Mouse (Mus musculus) frontal cortex, postnatal 14 days (tissue): ENCODE data around the gene Smarcd1.
"Not testable (repeated sequence)": the region's sequence is repeated elsewhere in the genome, so short reads cannot be mapped to it uniquely, and the experiment has no call there.

ENCODE experiments used
- DNase-seq, 2 experiments: peaks; one replicate each; pipeline ENCODE4 v3.0.0; 2022; ENCODE audit warnings: low spot score in 2 of 2

The Smarcd1 gene

DNA sequence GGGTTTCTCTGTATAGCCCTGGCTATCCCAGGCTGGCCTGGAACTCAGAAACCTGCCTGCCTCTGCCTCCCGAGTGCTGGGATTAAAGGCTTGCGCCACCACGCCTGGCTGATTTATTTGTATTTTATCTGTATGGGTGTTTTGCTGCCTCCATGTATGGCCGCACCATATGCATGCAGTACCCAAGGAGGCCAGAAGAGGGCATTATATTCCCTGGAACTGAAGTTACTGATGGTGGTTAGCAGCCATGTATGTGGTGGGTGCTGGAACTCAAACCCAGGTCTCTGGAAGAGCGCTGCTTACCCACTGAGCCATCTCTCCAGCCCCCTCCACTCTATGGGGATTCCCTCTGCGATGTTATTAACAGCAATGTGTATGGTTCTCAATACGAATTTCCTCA lies 19.0 kb upstream of the Smarcd1 start:
- no peak for DNase-seq

DNA sequence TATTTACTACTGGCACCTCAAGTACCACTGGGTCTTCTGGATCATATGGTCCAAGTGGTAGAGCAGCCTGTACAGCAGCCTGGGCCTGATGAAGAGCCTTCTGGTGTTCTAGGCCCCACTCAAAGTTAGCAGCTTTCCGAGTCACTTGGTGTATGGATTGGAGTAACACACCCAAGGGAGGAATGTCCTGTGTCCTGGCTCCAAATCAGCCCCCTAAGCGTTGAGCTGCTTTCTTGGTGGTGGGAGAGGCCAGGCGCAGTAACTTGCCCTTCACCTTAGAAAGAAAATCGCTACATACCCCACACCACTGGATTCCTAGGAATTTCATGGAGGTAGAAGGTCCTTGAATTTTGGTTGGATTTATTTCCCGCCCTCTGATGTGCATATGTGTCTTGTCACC lies 17.8 kb upstream of the Smarcd1 start:
- no peak for DNase-seq

DNA sequence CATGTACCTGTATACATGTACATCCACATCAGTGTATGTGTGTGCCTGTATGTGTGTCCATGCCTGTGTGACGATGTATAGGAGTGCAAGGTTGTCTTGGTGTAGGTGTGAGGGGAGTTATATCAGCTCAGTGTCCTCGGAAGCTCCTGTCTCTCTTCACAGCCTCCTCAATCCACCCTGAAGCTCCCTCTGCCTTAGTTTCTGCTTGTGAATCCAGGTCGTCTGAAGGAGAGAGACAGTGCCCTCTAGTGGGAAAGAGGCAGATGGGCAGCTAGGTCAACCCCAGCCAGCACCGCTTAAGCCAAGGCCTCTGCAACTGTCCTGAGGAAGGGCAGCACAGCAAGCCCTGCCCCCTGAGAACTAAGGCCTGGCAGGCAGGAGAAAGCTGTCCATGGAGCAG lies 13.2 kb upstream of the Smarcd1 start:
- DNase-seq: peak in 1 of 2 experiments; percentile 49

DNA sequence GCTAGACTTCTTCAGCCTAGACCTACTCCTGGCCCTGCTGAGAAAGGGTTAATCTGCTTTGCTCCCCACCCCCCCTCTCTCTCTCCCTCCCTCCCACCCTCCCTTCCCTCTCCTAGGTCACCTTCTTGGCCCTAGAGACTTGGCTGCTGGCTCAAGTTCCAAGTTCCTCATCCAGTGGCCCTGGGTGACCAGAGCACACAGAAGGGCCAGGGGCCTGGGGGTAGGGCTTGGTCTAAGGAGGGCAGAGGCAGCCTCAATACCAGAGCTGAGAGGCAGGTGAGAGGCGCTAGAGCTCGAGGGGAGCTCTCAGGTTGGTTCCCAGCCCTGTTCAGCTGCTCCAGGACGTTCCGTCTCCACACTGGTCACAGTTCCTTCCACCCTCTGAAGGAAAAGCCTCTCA lies 11.0 kb upstream of the Smarcd1 start:
- no peak for DNase-seq

DNA sequence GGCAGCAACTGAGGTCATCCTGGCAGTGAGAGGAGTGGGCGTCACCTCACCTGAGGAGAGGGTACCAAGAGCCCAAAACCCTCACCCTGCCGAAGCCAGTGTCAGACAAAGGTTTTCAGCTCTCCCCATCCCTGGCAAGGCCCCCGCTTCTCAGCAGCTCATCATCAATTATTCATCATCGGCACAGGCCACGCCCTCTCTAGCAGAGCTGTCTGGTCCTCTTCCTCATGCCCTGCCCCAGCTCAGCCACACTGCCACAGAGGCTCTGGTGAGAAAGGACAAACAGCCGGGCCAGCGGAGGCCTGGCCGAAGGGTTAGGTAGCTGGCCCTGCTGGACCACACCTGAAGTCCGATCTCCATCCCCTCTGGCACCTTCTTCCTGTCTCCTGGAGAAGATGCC lies 10.0 kb upstream of the Smarcd1 start:
- no peak for DNase-seq

DNA sequence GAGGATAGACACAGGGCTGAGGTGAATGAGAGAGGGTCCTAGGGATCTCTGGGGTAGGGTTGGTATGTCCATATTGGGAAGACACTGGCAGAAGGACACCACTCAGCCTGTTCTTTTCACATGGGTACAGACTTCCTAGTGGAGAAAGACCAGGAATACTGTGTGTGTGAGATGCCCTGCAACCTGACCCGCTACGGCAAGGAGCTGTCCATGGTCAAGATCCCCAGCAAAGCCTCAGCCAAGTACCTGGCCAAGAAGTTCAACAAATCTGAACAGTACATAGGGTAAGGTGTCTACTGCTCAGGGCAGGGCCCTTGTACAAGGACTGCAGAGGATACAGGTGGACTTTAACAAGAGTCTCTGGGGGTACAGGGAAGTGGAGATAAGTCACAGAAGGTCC lies 4.6 kb upstream of the Smarcd1 start:
- no peak for DNase-seq

DNA sequence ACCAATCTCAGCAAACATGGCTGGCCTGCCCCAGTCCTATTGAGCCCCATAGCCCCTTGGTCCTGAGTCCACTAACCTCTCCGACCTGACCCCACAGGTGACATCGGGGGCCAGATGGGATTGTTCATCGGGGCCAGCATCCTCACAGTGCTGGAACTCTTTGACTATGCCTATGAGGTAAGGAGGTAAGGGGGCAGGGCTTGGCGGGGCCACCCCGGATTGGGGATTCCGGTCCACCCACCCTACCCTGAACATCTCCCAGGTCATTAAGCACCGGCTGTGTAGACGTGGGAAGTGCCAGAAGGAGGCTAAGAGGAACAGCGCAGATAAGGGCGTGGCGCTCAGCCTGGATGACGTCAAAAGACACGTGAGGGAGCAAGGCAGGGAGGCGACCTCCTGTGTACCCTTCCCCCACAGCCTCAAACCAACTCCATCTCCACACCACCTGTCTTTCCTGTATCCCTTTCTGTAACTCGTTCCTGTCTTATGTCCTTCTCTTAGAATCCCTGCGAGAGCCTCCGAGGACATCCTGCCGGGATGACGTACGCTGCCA lies 3.3 kb upstream of the Smarcd1 start:
- DNase-seq: no peak

DNA sequence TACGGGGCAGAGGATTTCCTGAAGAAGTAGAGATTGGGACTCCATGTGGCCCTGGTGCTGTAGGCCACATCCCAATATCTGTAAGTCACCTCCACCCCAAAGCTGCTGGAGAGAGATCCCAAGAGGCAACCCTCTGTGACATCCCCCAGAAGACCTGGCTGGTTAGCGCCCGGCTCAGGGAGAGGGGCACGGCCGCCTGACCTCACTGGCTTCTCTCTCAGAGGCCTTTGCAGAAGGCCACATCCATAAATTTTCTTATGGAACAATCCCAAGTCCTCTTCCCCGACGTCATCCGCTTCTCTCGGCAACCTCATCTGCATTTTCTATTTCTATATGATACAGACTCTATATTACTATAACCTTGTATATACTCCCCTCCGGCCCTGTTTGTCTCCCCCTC lies 2.2 kb upstream of the Smarcd1 start:
- no peak for DNase-seq

DNA sequence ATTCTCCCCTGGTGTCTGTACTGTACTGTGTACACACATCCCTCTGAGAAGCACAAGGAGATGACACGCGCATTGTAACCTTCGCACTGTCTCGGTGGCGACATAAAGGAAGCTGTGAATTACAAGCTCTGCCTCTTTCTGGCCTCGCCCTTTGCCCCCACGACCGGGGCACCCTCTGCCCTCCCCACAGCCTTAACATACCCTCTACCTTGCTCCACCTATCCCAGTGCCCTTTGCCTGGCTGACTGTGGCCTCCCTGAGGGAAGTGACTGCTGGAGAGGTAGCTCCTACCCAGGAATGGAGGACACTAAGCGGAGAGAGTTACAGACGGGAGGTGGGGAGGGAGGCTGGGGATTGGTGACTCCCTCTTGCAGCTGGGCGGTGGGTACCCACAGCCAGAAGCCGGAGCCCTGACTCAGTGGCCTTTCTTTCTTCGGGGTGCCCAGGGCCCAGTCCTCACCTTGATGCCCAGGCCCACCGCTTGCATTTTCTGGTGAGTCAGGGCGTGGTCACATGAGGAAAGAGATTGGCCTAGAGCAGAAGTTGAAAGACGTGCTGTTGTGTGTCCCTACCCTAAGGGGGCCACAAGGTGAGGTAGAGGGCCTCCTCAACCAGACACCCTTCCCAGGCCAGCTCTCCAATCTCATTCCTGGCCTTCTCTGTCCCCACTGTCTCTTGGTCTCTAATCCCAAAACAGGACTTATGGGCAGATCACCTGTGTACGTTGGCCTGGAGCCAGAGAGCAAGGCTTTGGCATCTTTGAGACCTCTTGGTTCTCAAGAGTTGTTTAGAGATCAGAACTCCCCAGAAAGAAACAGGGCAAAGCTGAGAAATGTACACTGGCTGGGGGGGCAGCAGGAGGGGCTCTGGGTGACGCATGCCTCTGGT lies 1.5 kb upstream of the Smarcd1 start:
- DNase-seq: no peak

DNA sequence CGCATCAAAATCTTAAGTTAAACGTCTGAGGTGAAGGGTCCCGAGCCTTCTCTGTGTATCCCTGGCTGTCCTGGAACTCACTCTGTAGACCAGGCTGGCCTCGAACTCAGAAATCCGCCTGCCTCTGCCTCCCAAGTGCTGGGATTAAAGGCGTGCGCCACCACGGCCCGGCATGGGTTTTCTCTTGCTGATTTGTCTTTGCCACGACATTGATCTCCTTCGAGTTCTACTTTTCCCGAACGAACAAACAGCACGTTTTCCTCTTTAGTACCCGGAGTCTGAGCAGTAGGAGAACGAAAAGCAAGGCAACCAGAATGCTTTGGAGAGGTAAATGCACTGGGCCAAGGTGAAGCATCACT lies 310 bp upstream of the Smarcd1 start:
- not testable (repeated sequence) for DNase-seq

DNA sequence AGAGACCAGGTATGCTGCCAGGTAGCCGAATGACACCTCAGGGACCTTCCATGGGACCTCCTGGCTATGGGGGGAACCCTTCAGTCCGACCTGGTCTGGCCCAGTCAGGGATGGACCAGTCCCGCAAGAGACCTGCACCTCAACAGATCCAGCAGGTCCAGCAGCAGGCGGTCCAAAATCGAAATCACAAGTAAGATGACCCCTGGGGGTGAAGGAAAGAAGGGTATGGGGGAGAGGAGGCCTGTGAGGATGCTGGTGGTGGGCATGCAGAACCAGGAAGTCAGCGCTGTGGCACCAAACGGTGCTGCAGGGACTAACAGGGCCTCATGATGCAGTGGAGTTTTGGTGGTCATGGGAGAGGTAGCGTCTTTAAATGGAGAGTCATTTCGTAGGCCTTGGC lies 1.2 kb downstream of the Smarcd1 start:
- DNase-seq: no peak

DNA sequence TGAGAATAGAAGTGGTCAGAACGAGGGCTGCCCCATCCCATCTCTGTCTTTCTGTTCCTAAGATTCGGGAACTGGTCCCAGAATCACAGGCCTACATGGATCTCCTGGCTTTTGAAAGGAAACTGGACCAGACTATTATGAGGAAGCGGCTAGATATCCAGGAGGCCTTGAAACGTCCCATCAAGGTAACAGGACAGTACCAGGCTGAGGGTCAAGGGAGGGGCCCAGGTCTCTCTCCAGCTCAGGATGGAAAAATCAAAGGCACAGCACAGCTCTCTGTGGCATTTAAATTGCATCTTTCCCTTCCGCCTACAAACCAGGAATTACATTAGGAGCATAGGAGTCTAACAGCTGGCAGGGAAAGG lies 1.7 kb downstream of the Smarcd1 start:
- no peak for DNase-seq

DNA sequence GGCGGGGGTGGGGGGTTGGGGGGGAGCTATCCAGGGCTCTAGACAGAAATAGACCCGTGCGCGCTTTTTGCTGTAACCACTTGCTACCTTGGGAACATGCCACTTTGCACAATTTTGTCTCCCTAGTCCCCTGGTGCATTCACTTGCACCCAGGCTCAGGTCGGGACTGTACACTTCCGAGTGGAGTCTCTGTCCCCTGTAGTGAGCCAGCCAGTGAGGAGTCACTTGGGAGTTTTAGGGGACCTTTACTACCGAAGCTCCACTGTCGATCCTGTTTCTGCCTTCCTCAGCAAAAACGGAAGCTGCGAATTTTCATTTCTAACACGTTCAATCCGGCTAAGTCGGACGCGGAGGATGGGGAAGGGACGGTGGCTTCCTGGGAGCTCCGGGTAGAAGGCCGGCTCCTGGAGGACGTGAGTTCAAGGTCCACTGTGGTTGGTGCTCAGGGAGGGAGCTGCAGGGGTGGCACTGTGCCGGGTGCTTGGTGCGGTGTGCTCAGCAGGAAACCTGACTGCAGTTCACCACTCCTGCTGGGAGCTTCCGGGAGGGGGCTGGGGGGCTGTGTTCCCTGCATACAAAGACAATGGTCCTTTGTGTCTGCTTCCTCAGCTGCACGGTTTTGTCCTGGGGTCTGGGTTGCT lies 2.2 kb downstream of the Smarcd1 start:
- DNase-seq: no peak

DNA sequence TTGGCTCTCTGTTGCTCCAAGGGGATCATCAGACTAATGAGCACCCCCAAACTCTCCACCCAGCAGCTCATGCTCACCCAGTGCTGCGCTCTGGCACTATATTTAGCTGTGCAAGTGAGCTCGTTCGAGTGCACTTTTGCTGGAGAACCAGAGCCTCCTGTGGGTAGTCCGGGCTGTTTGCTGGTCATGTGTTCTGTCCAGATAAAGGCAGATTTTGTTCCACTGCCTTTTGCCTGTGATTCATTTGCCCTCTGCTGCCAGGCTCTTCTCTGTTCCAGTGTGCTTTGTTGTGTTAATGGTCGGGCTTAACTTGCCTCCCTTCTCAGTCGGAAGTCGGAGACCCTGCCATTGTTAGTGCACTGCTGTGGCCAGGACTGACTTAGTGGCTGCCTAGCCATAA lies 3.0 kb downstream of the Smarcd1 start:
- DNase-seq: no peak

DNA sequence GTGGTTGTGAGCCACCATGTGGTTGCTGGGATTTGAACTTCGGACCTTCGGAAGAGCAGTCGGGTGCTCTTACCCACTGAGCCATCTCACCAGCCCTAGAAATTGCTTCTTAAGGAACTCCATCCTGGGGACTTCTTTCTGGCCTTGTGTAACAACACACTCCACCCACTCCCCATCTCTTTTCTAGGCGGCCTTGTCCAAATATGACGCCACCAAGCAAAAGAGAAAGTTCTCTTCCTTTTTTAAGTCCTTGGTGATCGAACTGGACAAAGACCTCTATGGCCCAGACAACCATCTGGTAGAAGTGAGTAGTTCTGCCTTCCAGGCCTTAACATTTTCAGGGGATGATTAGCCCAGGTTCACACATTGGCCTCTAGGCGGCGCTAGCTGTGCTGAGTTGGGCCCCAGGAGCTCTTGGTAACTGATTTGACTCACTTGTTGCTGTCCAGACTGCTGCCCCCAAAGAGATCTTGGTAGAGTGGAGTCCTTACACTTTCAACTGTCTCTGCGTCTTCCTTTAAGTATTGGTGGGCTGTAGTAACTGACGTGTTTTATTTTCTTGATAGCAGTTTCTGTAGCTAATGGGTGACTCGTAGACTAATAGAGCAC lies 3.6 kb downstream of the Smarcd1 start, which contains the start of gene Gm17349:
Gene Gm17349, minus strand, starts transcription at position 51 of the 609 bp plus-strand sequence.
- DNase-seq: peak in 1 of 2 experiments; percentile 53

DNA sequence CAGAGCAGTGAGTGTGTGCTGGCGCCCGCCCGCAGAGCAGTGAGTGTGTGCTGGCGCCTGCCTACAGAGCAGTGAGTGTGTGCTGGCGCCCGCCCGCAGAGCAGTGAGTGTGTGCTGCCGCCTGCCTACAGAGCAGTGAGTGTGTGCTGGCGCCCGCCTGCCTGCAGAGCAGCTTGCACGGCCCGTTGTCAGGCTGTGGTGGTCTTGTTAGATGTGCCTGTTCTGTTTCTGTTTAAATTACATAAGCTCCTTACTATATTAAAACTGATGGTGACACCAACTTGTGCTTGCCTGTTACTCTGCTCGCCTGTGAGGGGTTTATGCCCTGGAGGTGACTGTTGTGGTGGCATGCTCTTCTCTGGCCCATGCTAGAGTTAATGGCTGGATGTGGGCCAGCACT lies 6.2 kb downstream of the Smarcd1 start:
- no peak for DNase-seq

DNA sequence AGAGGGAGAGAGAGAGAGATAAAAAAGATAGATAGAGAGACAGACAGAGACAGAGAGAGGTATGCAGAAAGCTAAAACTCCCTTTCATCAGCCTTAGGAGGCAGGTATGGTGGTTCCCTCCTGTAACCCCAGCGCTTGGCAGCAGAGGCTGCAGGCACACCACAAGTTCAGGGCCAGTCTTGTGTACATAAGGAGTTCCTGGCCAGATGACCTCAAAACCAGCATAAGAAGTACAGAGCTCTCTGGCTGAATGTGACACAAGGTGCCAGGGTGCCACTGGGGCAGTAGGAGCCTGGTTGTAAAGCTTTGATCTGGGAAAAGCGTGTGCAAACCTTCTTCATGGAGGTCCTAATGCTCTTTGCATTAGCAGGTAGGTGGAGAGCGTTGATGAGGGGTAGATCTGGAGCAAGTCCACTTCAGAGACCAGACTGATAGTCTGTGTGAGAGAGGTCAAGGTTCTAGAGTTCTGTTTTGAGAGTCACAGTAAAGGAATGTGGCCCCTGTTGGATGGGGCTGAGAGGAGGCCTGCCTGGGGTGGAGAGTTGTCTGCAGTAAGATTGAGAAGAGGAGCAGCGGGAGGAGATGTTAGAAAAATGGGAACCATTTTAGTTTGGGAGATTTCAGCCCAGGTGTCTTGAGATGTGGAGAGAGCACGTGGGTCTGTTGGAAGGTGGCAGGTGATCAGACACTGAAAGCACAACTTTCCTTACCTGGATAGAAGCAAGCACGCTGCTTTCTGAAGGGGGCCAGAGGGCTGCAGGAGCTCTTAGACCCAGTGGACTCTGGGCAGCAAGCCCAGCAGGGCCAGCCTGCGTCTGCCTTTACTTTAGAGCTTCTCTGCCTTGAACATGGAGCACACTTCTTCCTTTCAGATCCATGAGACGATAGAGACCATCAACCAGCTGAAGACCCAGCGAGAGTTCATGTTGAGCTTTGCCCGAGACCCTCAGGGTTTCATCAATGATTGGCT lies 8.6 kb downstream of the Smarcd1 start:
- DNase-seq: no peak

DNA sequence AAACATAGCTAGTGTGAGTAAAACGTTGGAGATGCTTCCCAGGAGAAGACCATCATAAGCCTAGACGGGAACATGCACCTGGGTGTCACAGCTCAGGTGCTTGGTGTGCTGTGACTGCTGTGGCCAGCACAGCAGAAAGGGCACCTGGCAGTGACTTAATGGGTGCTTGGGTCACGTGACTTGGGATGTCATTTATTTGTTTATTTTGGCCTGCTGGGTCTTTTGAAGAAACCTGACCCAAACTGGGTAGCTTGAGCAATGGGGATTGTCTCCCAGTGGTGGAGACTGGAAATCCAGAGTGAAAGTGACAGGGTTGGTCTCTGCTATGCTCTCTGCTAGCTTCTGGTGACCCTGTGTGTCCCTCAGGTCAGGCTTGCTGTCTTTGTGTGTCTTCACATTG lies 9.6 kb downstream of the Smarcd1 start:
- no peak for DNase-seq

DNA sequence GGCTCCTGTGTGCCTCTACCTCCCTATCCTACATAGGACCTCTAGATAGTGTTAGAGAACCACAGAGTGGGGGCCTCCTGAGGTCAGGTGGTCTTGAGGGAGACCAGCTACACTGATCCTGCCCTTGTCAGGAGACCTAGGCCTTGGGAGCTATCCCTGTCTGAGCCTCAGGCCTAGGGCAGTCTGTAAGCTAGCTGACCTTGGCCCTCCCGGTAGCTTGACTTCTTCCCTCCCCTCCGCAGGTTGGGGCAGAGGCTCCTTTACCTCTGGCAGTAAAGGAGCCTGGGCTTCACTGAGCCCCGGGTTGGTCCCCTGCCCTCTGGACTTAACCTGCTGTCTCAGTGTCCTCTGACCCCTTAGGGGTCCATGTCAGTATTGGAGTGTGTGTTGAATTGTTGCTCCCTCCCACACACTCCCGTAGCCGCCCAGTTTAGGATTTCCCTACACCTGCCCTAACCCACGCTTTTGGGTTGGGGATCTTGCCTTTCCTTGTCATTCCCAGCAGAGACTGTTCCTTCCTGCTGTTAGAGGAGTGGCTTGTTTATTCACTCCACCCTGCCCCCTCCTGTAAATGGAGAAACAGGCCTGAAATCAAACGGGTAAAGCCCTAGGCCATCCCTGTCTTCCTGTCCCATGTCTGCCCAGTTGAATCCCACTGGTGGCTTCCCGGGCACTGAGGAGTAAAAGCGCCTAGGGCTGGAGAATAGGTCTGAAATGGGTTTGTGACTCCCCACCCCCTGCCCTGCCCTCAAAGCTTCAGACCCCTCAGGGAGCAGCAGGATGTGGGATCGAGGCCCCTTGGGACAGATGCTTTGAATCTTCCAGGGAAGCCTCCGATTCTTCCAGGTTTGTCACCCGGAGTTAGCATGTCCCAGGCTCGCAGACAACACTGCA lies 11.0 kb downstream of the Smarcd1 start:
- DNase-seq: no peak

DNA sequence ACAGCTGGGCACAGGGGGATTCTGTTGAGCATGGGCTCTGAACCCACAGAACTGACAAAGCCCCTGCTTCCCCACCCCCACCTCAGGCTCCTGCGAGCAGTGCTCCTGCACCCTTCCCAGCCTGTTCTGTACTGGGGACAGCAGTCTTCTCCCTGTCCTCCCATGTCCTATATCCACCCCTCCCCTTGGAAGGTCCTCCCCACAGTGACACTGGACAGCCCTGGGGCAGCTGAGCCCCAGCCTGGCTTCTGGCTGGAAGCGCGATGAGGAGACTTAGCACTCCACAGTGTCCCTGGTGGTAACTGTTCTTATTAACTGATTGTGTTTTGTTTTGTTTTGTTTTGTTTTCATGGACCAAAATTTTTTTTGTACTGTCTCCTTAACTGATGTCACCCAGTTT lies 11.6 kb downstream of the Smarcd1 start:
- no peak for DNase-seq
